Mouse (Mus musculus): ENCODE results near the gene Uvssa. TPM values are rescaled to one million over a fixed set of nuclear protein-coding genes. Genes with fewer than 3 reads are reported as not detected.
"Not testable (repeated sequence)": the region's sequence is repeated elsewhere in the genome, so short reads cannot be mapped to it uniquely, and the experiment has no call there.

Gene Uvssa
- polyA plus RNA-seq (2014; fragmentation: Nextera tagmentation; extraction: Ambion mirVana), result 4.0 and 4.2 TPM in 2 replicates

DNA sequence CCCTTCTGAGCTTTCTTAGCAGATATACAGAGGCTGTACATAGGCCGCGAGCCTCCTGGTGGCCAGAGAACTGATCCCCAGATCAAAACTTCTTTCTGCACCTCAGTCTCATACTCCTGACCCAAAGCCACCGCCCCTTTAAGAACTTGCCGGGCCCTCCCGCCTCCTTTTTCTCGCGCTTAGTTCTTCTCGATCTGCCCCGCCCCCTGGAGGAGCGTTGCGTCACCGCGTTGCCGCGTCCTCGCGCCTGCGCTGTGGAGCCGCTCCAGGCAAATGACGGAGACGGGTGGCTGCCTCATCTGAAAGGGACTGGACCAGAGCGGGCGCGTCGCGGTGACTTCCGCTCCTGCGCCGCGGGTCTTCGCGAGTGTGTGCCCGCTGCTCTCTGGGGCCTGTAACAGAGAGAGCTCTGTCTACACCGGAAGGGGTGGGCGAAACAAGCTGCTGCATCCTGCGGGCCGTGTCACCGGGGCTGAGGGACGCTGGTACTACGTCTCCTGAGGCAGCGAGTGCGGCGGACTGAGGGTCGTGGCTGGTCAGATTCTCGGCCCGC is at the start of gene Uvssa:
Gene Uvssa, plus strand, starts transcription at position 248 of the 553 bp plus-strand sequence.
- WGBS (ENCODE audit: insufficient replicate concordance), result under 1% methylated on average over 46 of the region's 46 CpGs
- H3K36me3 ChIP-seq (ENCODE audit: control insufficient read depth, insufficient read depth, low read length), result peaks cover 5% of the 10 kb centered on the region; the same call in 1 of the 2 replicates
- no peaks in the 10 kb centered on the region for H3K27me3 ChIP-seq (ENCODE audit: control insufficient read depth, insufficient read depth, low read length)
- H3K4me3 ChIP-seq (ENCODE audit: low read depth, low read length), result peak within 1 kb of the TSS; percentile 67
- ATAC-seq (replicated peaks; ENCODE audit: insufficient number of reproducible peaks, low FRiP score, low TSS enrichment), result peak; percentile 92
- H3K4me1 ChIP-seq (ENCODE audit: control insufficient read depth, insufficient read depth, low read length), result peaks cover 10% of the 10 kb centered on the region
- peak within 1 kb of the TSS; percentile 94 for H3K27ac ChIP-seq (ENCODE audit: low read depth, low read length)
- H3K4me2 ChIP-seq, result peak within 1 kb of the TSS; percentile 96
- no peaks in the 10 kb centered on the region for H3K9me3 ChIP-seq (replicated peaks; ENCODE audit: control insufficient read depth, low read length)
- H3K9ac ChIP-seq (ENCODE audit: low read depth, low read length), result peak within 1 kb of the TSS; percentile 93

DNA sequence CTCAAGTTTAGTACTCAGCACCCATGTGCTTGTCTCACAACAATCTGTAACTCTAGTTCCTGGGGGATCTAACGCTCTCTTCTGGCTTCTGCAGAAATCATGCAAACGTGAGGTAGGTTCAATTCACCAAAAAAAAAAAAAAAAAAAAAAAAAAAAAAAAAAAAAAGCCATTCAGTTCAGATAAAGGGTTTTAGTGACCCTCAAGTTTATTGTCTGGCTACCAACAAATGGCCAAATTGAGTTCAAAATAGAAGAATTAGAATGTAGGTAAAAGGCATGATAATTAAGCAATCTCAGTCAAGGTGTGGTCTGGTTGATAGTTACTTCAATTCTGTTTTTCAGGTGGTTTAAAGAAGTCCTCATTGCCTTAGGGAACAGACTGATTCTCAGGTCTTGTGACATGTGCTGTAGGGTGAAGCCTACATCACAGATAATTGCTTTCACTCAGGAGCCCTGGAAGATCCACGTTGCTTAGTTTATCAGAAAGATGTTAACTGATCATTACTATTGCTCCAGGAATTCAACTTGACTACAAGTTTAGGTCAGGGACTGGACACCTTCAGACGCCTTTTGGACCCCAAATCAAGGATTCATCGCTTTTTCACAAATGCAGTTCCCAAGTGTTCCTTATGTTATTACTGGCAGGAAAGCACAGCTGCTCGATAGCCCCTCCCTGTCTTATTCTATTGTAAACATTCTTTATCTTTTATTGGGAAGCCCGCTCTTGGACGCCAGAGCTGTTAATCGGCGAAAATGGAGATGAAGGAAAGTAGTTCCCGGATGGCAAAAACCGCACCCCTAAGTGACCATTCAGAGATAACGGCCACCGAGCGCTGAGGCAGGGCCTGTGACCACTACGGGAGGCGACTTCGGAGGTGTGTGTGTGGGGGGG is 43.7 kb upstream of the Uvssa start:
- Histone ChIP-seq H3K27me3 (ENCODE audit: control insufficient read depth, insufficient read depth, low read length) (no peaks in the 10 kb centered on the region), H3K4me1 (ENCODE audit: control insufficient read depth, insufficient read depth, low read length) (peaks cover 10% of the 10 kb centered on the region), H3K36me3 (ENCODE audit: control insufficient read depth, insufficient read depth, low read length) (0 out of 2 replicates have a peak, but pooled peaks cover 3% of the 10 kb centered on the region), H3K4me2 (peak overlapping the region; percentile 66), H3K27ac (ENCODE audit: low read depth, low read length) (peak overlapping the region; percentile 81), H3K9me3 (replicated peaks; ENCODE audit: control insufficient read depth, low read length) (no peaks in the 10 kb centered on the region), H3K4me3 (ENCODE audit: low read depth, low read length) (peak overlapping the region; percentile 100), H3K9ac (ENCODE audit: low read depth, low read length) (peak overlapping the region; percentile 96)
- no peak for ATAC-seq (replicated peaks; ENCODE audit: insufficient number of reproducible peaks, low FRiP score, low TSS enrichment)
- 23% methylated on average over 18 of the region's 18 CpGs for WGBS (ENCODE audit: insufficient replicate concordance)

DNA sequence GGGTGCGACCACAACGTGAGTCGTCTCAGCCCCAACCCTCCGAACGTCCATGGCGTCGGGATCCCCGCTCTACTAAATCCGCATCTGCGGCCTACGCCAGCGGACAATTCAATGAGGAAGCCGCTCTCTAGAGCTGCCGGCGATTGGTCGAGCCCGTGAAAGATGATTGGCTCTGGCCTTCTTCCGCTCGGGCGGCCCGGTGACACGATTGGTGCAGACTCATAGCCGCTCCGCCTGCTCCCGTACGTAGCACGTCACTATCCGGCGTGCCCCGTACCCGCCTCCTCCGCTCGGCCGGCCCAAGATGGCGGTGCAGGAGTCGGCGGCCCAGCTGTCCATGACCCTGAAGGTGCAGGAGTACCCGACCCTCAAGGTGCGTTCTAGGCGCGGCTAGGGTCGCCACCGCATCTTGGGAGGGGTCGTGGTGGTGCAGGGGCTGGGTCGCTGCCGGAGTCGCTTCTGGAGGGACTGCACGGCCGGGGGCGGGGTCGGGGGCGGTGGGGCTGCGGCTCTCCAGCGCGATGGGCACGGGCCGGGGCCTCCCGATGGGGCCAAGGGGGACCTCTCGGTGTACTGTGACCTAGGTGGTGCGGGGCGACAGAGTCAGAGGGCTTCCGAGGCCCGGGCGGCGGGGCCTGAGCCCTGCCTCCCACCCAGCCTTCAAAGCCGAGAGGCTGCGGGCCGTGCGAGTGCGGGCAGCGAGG is 42.9 kb upstream of the Uvssa start, which contains the start of gene Maea:
Gene Maea, plus strand, starts transcription at position 237 of the 704 bp plus-strand sequence.
- Histone ChIP-seq H3K9ac (ENCODE audit: low read depth, low read length) (peak within 1 kb of the TSS; percentile 96), H3K27me3 (ENCODE audit: control insufficient read depth, insufficient read depth, low read length) (no peaks in the 10 kb centered on the region), H3K4me2 (peak within 1 kb of the TSS; percentile 81), H3K27ac (ENCODE audit: low read depth, low read length) (peak within 1 kb of the TSS; percentile 93), H3K4me1 (ENCODE audit: control insufficient read depth, insufficient read depth, low read length) (peaks cover 10% of the 10 kb centered on the region), H3K9me3 (replicated peaks; ENCODE audit: control insufficient read depth, low read length) (no peaks in the 10 kb centered on the region), H3K36me3 (ENCODE audit: control insufficient read depth, insufficient read depth, low read length) (0 out of 2 replicates have a peak, but pooled peaks cover 3% of the 10 kb centered on the region), H3K4me3 (ENCODE audit: low read depth, low read length) (peak within 1 kb of the TSS; percentile 100)
- under 1% methylated on average over 66 of the region's 71 CpGs for WGBS (ENCODE audit: insufficient replicate concordance)
- ATAC-seq (replicated peaks; ENCODE audit: insufficient number of reproducible peaks, low FRiP score, low TSS enrichment), result peak; percentile 100

- Histone ChIP-seq H3K9ac (ENCODE audit: low read depth, low read length) (peak overlapping the region; percentile 96), H3K27me3 (ENCODE audit: control insufficient read depth, insufficient read depth, low read length) (no peaks in the 10 kb centered on the region)
- 0 out of 2 replicates have a peak, but pooled peaks have one; percentile 3 for ATAC-seq (replicated peaks; ENCODE audit: insufficient number of reproducible peaks, low FRiP score, low TSS enrichment)
Observed at GRCm38 (mm10) chr5:33335977-33336360, 42.4 kb upstream of the Uvssa start.

DNA sequence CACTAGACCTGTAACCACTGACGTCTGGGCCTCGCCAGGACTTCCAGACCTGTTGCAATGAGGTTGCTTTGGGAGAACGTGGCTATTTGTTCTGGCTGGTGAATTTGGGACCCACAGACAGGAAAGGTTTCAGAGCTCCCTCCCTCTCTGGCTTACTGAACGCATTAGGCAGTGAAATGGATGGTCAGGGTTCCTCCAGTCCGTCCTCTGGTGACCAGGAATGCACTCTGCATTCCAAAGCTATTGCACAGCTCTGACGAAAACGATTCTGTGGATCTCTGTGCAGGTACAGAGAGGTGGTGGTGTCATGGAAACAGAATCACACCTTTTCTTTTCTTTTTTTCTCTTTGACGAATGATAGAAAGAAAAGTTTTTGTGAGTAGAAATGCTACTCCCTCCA is 41.1 kb upstream of the Uvssa start:
- Histone ChIP-seq H3K4me1 (ENCODE audit: control insufficient read depth, insufficient read depth, low read length) (peaks cover 10% of the 10 kb centered on the region), H3K36me3 (ENCODE audit: control insufficient read depth, insufficient read depth, low read length) (0 out of 2 replicates have a peak, but pooled peaks cover 3% of the 10 kb centered on the region), H3K27me3 (ENCODE audit: control insufficient read depth, insufficient read depth, low read length) (no peaks in the 10 kb centered on the region), H3K27ac (ENCODE audit: low read depth, low read length) (no peak overlapping the region), H3K9ac (ENCODE audit: low read depth, low read length) (0 out of 2 replicates have a peak overlapping the region, but pooled peaks have one; percentile 36), H3K9me3 (replicated peaks; ENCODE audit: control insufficient read depth, low read length) (no peaks in the 10 kb centered on the region), H3K4me3 (ENCODE audit: low read depth, low read length) (0 out of 2 replicates have a peak overlapping the region, but pooled peaks have one; percentile 100), H3K4me2 (peak overlapping the region; percentile 81)
- WGBS (ENCODE audit: insufficient replicate concordance), result 57% methylated on average over 8 of the region's 8 CpGs
- ATAC-seq (replicated peaks; ENCODE audit: insufficient number of reproducible peaks, low FRiP score, low TSS enrichment), result no peak

More at GRCm38 (mm10) chr5:33335977-33336360, 42.4 kb upstream of the Uvssa start:
- H3K9me3 ChIP-seq (replicated peaks; ENCODE audit: control insufficient read depth, low read length), result no peaks in the 10 kb centered on the region
- peak overlapping the region; percentile 81 for H3K4me2 ChIP-seq
- 0 out of 2 replicates have a peak, but pooled peaks cover 3% of the 10 kb centered on the region for H3K36me3 ChIP-seq (ENCODE audit: control insufficient read depth, insufficient read depth, low read length)
- peaks cover 10% of the 10 kb centered on the region for H3K4me1 ChIP-seq (ENCODE audit: control insufficient read depth, insufficient read depth, low read length)
- peak overlapping the region; percentile 93 for H3K27ac ChIP-seq (ENCODE audit: low read depth, low read length)
- H3K4me3 ChIP-seq (ENCODE audit: low read depth, low read length), result peak overlapping the region; percentile 100
- WGBS (ENCODE audit: insufficient replicate concordance), result 0% methylated on average over 18 of the region's 31 CpGs

DNA sequence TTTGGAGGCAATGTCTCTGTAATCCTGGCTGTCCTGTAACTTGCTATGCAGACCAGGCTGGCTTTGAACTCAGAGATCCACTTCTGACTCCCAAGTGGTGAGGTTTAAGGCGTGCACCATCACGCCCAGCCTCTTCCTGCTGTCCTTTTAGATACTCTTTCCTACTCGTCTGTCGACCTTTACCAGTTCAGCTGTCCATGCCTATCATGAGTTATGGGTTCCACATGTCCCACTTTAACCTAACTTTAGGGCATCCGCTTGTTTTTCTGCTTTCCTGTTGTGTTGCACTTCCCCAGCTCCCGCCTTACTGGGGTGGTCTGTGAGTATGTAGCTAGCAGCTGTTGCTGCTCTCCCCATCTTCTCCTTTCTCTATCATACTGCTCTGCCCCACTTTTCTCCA is 37.2 kb upstream of the Uvssa start:
- WGBS (ENCODE audit: insufficient replicate concordance), result 84% methylated on average over 6 of the region's 6 CpGs
- H3K27ac ChIP-seq (ENCODE audit: low read depth, low read length), result no peak overlapping the region
- H3K4me1 ChIP-seq (ENCODE audit: control insufficient read depth, insufficient read depth, low read length), result peaks cover 16% of the 10 kb centered on the region
- no peak for ATAC-seq (replicated peaks; ENCODE audit: insufficient number of reproducible peaks, low FRiP score, low TSS enrichment)
- H3K36me3 ChIP-seq (ENCODE audit: control insufficient read depth, insufficient read depth, low read length), result 0 out of 2 replicates have a peak, but pooled peaks cover 3% of the 10 kb centered on the region
- no peaks in the 10 kb centered on the region for H3K9me3 ChIP-seq (replicated peaks; ENCODE audit: control insufficient read depth, low read length)
- H3K4me2 ChIP-seq, result no peak overlapping the region
- no peaks in the 10 kb centered on the region for H3K27me3 ChIP-seq (ENCODE audit: control insufficient read depth, insufficient read depth, low read length)
- no peak overlapping the region for H3K9ac ChIP-seq (ENCODE audit: low read depth, low read length)
- no peak overlapping the region for H3K4me3 ChIP-seq (ENCODE audit: low read depth, low read length)

GRCm38 (mm10) chr5:33342248-33342647 is 36.1 kb upstream of the Uvssa start:
- not testable (repeated sequence) for H3K9me3 ChIP-seq (replicated peaks; ENCODE audit: control insufficient read depth, low read length); H3K4me1 ChIP-seq (ENCODE audit: control insufficient read depth, insufficient read depth, low read length); ATAC-seq (replicated peaks; ENCODE audit: insufficient number of reproducible peaks, low FRiP score, low TSS enrichment); H3K4me3 ChIP-seq (ENCODE audit: low read depth, low read length); H3K9ac ChIP-seq (ENCODE audit: low read depth, low read length); H3K27ac ChIP-seq (ENCODE audit: low read depth, low read length); H3K36me3 ChIP-seq (ENCODE audit: control insufficient read depth, insufficient read depth, low read length); H3K4me2 ChIP-seq; H3K27me3 ChIP-seq (ENCODE audit: control insufficient read depth, insufficient read depth, low read length)
- WGBS (ENCODE audit: insufficient replicate concordance), result 69% methylated on average over 3 of the region's 3 CpGs

- H3K9ac ChIP-seq (ENCODE audit: low read depth, low read length), result no peak overlapping the region
- ATAC-seq (replicated peaks; ENCODE audit: insufficient number of reproducible peaks, low FRiP score, low TSS enrichment), result no peak
- no peak overlapping the region for H3K4me3 ChIP-seq (ENCODE audit: low read depth, low read length)
- no peaks in the 10 kb centered on the region for H3K9me3 ChIP-seq (replicated peaks; ENCODE audit: control insufficient read depth, low read length)
- peaks cover 10% of the 10 kb centered on the region for H3K4me1 ChIP-seq (ENCODE audit: control insufficient read depth, insufficient read depth, low read length)
- no peaks in the 10 kb centered on the region for H3K27me3 ChIP-seq (ENCODE audit: control insufficient read depth, insufficient read depth, low read length)
- H3K4me2 ChIP-seq, result no peak overlapping the region
- no peak overlapping the region for H3K27ac ChIP-seq (ENCODE audit: low read depth, low read length)
- H3K36me3 ChIP-seq (ENCODE audit: control insufficient read depth, insufficient read depth, low read length), result 0 out of 2 replicates have a peak, but pooled peaks cover 3% of the 10 kb centered on the region
Observed at GRCm38 (mm10) chr5:33342821-33343220, 35.5 kb upstream of the Uvssa start.
